Mouse (Mus musculus) kidney, adult 8-10 months (tissue): ENCODE results near the gene Fiz1.

Source experiments
- DNase-seq, 2 experiments: peaks; one replicate each; pipeline ENCODE4 v3.0.0; 2022

The Fiz1 gene

DNA sequence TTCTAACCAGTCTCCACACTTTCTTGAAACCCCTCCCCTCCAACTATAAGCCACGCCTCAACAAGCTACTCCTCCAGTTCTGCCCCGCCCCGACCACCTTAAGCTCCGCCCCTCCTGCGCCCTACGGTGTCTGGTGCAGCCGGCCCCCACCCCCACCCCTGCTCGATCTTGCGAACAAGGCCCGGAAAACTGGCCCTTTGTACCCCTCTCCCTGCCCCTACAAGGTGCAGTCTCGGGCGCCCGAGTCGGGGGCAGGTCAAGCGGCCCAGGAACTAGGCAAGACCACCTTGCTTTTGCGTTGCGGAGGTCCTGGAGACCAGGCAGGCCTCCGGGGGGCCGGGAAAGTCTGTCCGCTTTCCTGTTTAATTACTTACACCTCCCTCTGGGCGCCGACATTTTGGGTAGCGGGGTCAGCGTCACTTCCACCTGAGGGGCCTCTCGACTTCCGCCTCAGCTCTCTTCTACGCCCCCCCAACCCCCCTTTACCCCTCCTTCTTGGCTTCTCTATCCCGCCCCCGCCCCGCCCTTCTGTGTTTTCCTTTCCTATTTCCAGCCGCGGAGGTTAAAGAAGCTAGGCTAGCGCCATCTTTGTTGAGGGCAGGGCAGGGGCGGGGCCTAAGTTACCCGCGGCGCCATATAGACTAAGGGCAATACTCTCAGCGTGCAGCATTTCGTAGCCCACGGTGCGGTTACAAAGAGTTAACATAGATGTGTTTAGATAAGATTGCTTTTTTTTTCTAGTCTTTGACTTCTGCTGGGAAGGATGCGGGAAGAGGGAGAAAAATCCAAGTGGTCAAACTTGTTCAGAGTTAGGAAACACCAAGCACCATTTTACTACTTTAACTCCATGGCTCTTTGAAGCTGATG is at the start of gene Fiz1, which contains the start of gene Zfp524:
Gene Fiz1 (minus strand): TSS at position 447 of the 867 bp plus-strand sequence.
Gene Zfp524 (plus strand): TSS at position 165 of the 867 bp plus-strand sequence.
- DNase-seq = peak; percentile 97 to 99

DNA sequence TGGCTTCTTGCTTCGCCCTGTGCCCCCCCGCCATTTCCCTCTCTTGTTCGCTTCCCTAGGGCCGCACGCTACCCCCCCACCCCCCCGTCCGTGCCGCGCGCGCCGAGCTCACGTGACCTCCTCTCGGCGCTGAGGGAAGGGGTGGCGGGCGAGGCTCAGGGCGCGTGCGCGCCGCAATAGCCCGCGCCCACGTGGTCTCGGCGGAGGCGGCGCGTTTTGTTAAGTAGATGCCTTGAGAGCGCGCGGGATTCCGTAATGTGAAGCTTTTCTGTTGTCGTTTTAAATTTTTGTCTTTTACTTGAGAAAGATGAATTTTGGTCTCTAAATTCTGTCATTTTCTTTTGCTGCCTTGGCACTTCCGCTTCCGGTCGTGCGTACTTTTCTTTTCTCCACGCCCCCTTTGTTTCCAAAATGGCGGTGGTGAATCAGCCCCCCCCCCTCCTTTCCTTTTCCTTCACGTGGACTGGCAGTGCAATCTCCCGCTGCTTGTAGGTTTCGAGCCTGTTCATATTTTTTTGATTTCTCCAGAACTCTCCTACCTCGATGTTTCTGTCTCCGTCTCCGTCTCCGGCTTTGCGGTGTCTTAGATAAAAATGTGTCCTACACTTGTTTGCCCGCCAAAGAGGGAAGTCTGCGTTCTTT is 48.0 kb upstream of the Fiz1 start:
- peak in 1 of 2 experiments; percentile 69 for DNase-seq

DNA sequence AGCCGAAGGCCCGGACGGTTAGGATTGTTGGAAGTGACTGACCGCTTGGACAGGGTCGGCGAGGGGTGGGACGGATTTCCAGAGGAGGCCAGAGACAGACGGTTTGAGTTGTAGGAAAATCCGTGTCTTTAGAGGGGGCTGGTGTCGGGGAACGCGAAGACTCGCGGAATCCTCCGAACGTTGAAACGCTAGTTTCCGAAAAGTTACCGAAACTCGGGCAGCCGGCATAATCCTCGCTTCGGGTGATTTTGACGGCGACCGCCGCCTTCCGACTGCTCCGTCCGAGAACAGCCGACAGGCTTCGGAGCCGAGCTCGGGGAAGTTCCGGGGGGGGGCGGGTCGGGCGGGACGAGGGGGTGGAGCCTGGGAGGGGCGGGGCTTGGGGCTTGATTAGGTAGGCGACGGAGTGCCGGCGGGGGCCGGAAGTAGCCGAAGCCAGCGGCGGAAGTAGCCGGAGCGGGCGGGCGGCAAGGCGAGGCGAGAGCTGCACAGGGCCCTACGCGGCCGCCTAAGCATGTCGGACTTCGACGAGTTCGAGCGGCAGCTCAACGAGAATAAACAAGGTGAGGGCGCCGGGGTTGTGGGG is 47.4 kb upstream of the Fiz1 start, which contains the start of gene U2af2:
Gene U2af2 (plus strand): TSS at position 370 of the 586 bp plus-strand sequence.
- peak; percentile 91 to 92 for DNase-seq

DNA sequence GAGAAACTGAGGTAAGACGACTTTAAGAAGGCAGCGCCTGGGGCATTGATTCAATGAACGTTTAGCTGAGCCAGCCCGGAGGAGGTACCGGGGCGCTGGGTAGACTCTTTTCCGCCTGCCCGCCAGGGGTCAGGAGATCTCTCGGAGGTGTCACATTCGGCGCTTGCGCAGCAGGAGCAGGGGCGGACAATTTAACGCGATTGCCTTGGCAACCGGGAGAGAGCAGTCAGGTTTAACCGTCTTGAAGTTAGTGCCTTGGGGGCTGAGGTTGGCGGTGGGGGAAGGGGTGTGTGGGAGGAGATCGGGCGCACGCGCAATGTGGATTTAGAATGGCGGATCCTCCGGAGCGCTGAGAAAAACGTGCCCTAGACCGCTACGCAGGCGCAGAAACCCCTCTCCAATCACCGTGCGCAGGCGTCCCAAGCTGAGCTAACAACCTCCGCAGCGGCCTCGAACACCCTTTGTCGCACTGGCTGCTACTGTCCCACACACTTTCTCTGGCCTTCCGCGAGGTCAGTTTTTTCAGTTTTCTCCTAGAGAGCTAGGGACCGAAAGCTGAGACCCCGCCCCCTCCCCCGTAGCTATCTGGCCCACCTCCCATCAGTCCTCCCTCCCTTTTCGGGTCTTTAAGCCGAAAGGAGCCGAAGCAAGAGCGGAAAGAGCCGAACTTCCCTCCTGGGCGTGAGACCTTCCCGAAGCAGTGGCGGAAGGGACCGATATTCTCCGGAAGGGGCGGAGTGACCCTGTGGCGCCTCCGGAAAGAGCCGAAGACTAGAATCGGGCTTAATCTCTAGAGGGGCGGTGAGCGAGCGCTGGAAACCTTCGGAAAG is 46.7 kb upstream of the Fiz1 start:
- peak; percentile 98 to 99 for DNase-seq

DNA sequence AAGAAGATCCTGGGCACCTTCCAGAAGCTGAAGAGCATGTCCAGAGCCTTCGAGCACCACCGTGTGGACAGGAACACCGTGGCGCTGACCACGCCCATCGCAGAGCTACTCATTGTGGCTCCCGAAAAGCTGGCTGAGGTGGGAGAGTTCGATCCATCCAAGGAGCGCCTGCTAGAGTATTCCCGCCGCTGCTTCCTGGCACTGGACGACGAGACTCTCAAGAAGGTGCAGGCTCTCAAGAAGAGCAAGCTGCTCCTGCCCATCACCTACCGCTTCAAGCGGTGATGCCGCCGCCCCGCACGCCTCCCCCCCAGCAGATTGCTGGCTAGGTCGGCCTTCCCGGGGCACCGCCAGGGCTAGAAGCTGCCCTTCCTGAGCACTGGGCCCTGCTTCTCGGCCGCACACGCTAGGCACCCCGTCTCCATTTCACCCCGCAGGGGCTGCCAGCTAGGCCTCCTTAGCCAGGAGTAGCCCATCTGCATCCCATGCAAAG is 45.8 kb upstream of the Fiz1 start:
- peak; percentile 83 to 87 for DNase-seq

DNA sequence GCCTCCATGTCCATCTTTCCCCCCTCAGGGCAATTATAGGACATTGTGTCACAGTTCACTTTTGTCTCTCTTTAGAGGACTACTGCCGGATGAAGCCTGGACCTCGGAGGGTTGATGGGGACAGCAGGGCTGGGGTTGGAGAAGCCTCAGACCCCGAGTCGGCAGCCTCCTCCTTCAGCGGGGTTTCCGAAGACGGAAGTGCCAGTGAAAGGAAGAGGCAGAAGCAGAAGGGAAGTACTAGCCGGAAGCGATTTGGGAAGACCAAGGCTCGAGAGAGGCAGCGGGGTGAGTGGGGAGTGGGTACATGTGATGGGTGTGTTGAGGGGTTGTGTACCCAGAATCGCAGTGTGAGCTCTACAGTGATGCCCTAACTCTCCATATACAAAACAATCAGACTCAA is 44.9 kb upstream of the Fiz1 start:
- DNase-seq = no peak

DNA sequence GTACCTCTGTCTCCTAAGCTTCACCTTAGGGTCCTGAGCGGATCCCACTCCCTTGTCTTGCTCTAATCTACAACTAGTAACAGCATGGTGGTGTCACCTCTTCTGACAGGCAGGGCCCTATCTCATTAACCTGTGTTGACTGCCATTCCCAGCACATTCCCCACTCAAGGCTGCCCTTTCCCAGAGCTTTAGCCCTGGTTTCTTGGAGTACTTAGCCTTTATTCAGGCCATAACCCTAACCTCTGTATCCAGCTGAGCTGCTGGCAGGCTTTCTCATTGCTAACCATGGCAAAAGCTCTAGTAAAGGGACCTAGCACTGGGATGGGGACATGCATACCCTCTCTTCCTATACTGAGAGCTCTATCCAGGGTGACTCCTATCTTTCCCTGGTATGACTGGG is 44.1 kb upstream of the Fiz1 start:
- DNase-seq = no peak

DNA sequence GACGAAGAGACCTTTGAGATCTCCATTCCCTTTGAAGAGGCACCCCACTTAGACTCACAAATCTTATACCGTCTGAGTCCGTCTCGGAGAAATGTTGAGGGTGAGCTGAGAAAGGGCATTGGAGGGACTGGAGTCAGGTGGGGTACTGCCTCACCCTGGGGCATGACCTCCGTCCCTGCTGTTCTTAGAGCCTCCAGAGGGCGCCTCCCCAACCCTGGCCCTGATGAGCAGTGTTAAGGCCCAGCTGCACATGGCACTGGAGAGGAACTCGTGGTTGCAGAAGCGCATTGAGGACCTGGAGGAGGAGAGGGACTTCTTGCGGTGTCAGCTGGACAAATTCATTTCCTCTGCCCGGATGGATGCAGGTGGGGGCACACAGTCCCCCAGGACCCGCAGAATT is 43.3 kb upstream of the Fiz1 start:
- DNase-seq = no peak

DNA sequence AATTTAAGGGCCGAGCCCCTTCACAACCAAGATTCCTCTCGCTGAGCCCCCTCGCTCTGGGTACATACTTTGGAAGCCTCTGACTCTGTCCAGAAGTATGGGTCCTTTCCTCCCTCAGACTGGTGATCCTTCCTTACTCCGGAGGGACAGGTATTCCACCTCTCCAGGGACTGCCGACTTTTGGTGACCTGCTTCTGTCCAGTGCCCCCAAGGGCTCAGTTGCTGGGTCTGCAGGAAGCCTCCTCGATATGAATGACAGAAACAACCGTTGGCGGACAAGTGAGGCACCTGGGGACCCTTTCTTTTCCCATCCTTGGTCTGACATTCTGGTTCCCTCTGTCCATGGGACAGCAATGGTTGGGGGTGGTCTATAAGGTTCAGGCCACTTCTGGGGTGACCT is 42.9 kb upstream of the Fiz1 start:
- no peak for DNase-seq

DNA sequence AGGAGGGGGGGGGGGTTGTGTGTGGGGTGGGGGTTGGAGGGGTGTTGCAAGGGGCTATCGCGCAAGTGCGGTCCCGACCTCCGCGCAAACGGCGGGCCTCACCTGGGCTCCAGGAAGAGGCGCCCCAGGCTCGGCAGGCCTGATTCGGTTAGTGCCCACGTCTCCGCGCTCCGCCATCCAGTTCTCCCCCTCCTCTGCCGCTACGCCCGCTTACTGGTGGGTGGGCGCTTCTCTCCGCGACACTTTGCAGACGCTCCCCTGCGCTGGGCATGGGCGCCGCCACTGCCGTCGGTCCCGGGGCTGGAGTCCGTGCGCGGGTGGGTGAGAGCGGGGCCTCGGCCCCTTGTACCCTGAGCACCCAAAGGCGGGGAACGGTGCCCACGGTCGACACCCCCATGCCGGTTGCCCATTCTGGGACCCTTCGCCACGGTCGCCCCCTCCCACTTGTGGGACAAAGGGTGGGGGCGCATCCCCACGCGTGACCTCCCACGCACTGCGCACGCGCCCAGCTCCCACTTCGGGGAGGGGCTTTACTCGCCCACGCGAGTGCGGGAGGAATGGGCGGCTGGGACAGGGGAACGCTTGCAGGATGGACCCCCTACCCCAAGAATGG is 42.3 kb upstream of the Fiz1 start:
- no peak for DNase-seq

DNA sequence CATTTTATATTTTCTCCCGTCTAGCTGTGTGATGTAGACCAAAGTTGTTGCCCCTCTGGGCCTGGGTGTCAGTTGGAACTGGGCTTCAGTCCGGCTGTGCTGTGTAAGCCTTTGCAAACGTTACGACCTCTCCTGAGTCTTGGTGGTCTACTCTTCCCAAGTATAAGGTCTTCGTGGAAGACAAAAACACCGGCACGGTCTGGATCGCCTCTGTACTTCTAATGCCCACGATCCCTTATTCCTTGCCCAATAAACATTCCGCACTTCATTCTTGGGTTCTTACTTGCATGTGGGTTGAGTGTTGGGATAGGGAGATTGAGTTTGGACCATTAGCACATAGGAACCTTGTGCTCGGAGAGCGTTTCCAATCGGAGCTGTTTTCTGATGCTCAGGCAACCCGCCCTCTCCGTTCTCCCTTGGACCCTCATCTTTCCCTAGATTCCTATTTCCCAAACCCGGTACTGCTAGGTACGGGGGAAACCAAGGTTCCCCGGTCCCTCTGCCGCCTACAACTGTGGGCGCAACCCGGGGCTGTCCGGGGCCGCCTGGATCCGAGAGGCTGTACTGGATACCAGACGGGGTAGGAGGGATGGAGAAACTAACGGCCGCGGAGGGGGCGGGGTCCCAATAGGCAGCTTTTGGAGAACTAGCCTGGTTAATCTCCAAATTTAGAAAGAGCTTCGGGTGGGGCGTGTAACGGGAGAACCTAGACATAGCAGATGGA is 39.1 kb upstream of the Fiz1 start:
- DNase-seq = no peak

DNA sequence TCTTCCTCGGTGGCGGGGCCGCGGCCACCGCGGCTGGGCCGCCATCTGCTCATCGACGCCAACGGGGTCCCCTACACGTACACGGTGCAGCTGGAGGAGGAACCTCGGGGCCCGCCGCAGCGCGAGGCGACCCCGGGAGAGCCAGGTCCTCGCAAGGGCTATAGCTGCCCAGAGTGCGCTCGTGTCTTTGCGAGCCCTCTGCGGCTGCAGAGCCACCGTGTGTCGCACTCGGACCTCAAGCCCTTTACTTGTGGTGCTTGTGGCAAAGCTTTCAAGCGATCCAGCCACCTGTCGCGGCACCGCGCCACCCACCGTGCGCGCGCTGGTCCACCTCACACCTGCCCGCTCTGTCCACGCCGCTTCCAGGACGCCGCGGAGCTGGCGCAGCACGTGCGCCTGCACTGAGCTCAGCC is 38.4 kb upstream of the Fiz1 start:
- no peak for DNase-seq

DNA sequence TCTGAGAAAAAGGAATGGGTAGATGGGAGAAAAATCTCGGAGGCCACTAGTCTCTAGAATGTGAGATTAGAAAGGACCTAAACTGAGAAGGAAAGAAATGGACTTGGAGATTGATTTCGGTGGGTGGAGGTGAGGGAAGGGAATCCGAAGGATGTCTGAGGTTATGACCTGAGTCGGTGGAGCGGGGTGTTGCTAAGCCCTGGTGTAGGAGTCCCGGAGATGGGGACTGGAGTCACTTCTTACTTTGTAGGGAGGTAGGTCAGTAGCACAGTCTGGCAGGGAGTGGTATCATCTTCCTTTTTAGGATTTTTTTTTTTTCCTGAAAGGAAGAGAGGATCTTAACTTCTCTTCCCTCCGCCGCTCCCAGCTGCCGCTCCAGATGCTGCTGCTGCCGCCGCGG is 37.9 kb upstream of the Fiz1 start:
- no peak for DNase-seq

DNA sequence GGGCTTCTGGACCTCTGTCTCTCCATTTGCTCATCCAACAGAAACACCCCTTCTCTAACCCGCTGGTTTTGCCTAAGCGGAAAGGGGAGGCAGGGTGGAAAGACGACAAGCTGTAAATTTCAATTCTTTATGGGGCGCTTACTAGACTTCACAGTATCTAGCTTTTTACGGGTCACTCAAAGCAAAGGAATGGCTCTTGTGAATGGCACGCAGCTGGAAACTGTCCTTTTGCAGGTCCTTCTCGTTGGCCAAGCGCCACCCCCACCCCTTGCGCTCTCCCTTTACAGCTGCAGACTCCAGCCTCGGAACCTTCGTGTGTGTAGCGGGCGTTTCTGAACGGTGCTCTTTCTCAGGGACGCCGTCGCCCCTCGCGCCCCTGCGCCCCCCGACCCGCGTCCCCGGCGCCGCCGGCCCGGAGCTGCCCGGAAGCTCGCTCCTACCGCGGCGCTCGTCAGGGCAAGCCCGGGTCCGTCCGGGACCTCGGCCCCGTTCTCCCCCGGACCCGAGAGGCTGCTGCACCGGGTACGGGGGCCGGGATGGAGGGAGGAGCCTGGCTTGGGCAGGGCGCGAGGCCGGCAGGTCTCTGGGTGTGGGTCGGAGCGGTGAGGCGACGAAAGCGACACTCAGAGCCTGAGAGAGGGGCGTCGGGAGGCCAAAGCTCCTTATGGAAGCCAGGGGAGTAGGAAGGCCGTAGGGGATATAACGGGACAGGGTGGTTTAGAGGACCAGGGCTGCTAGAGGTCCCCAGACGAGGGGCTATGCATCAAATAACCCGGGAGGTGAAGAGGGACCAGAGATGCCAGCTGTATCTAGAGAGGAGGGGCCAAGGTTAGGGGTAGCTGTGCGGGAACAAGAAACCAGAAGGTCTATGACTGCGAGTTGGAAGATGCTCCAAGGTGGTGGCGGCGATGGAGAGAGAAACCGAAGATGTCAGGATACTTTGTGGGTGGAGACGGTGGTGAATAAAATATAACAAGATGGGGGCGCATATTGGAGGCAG is 37.0 kb upstream of the Fiz1 start, which contains the start of gene Zfp580:
Gene Zfp580 (plus strand): TSS at position 346 of the 1,000 bp plus-strand sequence.
- peak; percentile 42 to 56 for DNase-seq

DNA sequence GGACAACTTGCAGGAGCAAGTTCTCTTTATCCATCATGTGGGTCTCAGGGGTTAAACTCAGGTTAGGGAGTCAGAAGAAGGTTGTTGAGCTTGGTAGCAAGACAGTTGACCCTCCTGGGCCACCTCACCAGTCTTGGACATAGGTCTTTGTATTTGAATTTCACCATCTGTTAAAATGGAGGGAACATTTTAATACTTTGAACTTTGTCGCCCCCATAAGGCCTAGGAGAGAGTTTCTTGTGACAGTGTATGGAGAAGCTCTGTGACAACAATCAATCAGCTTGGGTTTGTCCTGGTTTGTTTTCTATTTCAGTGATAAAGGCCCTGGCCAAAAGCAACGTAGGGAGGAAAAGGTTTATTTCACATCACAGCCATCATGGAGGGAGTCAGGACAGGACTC is 32.8 kb upstream of the Fiz1 start:
- peak in 1 of 2 experiments; percentile 33 for DNase-seq

DNA sequence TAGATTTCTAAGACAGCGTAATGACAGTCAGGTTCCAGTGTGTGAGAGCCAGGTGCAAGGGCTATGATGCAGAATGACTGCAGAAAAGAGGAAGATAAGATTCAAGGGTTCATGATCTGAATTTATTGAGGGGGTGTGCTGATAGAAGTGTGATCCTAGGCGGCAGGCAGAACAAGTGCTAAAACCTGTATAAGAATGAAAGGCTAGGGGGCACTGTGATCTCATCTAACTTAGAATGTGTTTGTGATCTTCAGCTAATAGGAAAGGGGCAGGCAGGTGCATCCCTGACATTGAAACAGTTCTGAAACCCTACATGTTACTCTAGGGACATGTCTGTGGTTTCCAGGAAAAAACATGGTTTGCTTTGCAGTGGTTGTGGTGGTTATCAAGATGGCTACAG is 31.6 kb upstream of the Fiz1 start:
- no peak for DNase-seq

DNA sequence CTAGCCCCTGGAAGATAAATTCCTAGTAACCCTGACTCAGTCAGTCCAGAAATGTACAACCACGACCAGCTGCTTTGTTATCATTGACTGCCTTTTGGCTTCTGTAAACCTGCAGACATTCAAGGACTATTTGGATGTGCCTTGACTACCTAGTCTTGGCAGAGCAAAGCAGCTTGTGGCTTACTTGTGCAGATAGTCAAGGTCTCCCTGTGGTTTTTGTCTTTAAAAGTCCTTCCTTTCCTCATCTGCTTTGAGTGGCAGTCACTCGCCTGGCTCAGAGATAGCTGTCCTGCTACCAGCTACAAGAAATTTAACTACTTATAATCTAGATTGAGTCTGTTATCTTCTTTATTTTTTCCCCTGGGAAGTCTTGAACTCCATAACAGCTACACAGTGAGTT is 30.5 kb upstream of the Fiz1 start:
- no peak for DNase-seq

DNA sequence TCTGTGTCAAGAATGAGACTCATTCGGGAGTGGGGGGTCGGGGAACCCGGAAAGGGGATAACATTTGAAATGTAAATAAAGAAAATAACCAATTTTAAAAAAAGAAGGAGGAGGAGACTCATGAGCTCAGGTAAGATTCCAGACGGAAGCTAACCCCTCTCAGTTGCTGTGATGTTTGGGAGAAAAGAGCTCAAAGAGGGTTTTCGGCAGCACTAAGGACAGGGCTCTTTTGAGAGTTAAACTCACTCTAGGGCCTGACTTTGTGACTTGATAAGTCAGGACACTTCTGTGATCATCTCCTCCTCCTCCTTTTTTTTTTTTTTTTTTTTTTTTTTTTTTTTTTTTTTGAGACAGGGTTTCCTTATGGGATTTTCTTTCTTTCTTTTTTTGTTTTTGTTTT is 24.4 kb upstream of the Fiz1 start:
- no peak for DNase-seq

DNA sequence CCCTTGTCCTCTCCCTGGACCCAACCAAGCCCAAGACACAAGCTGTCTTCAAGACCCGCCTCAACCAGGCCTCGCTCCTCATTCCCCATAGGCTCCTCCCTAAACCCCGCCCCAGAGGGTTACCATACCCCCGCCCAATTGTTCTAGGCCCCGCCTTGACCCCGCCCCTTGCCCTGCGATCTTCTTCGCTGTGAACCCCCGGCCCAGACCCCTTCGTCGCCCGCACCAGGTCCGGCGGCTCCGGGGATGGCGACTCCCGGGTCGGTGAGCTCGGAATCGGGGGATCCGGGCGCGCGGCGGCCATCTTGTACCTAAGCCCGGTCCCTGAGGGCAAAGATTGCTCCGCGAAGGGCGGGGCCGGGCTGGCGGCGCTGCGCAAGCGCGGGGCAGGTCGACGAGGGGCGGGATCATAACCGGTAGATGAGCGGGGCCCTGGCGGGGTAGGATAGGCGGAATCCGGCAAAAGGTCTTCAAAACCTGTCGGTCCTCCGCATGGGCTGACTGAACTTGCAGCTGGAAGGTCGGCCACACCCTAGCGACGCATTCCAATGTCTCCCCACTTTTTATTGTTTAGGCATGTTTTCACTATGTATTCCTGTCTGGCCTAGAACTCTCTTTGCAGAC is 23.7 kb upstream of the Fiz1 start, which contains the start of gene Zfp784:
Gene Zfp784 (minus strand): TSS at position 338 of the 624 bp plus-strand sequence.
- peak; percentile 92 to 94 for DNase-seq
